Mouse (Mus musculus) stomach, embryonic 14.5 days (tissue): ENCODE measurements around the gene Relt. TPM values are rescaled to one million over a fixed set of nuclear protein-coding genes. Genes with fewer than 3 reads are reported as not detected.

Source experiments
- ATAC-seq: fragments of 200-750 bp; cut with Nextera tagmentation; 2 replicates; pipeline ENCODE4 v1.8.0; 2017; ENCODE audit warnings: low read depth, moderate TSS enrichment; ENCODE audit not compliant: insufficient number of reproducible peaks, insufficient read depth, low FRiP score
- H3K27ac ChIP-seq: fragments of 300-500 bp; sonication (generic); 2 replicates; pipeline ENCODE4 v1.5.1; 2014; ENCODE audit warnings: mild to moderate bottlenecking, low read length, moderate library complexity, mixed read lengths
- H3K27me3 ChIP-seq: fragments of 300-500 bp; sonication (generic); 2 replicates; pipeline ENCODE4 v1.6.1; 2014; ENCODE audit warnings: low read length, control low read depth, mixed read lengths; ENCODE audit not compliant: control insufficient read depth, insufficient read depth
- H3K36me3 ChIP-seq: fragments of 300-500 bp; sonication (generic); 2 replicates; pipeline ENCODE4 v1.6.1; 2014; ENCODE audit warnings: mild to moderate bottlenecking, control low read depth, low read length, moderate library complexity, mixed read lengths; ENCODE audit not compliant: control insufficient read depth, insufficient read depth
- H3K4me1 ChIP-seq: fragments of 300-500 bp; sonication (generic); 2 replicates; pipeline ENCODE4 v1.6.1; 2014; ENCODE audit warnings: low read length, control low read depth, mixed read lengths; ENCODE audit not compliant: control insufficient read depth, insufficient read depth
- H3K4me2 ChIP-seq: fragments of 300-500 bp; sonication (generic); replicated peaks from 2 replicates; pipeline ENCODE4 v1.6.1; 2014; ENCODE audit warnings: low read depth, low read length, control low read depth
- H3K4me3 ChIP-seq: fragments of 300-500 bp; sonication (generic); 2 replicates; pipeline ENCODE4 v1.5.1; 2014; ENCODE audit warnings: low read depth, low read length, control low read depth
- H3K9ac ChIP-seq: fragments of 300-500 bp; sonication (generic); replicated peaks from 2 replicates; pipeline ENCODE4 v1.6.1; 2014; ENCODE audit warnings: low read depth, mild to moderate bottlenecking, control low read depth, low read length, moderate library complexity, mixed read lengths
- H3K9me3 ChIP-seq: fragments of 300-500 bp; sonication (generic); 2 replicates; pipeline ENCODE4 v1.6.1; 2016; ENCODE audit warnings: low read depth, low read length, control low read depth; ENCODE audit not compliant: control insufficient read depth
- WGBS: fragments of 180-500 bp; shearing (Covaris S2); extraction: QIAGEN DNeasy Blood & Tissue Kit; methylation state at CpG from one replicate; pipeline ENCODE4 v1.1.7; 2014; 5-methylcytosine and 5-hydroxymethylcytosine counted together
- polyA plus RNA-seq: library from polyadenylated mRNA; unstranded; fragments of >200 nt; fragmentation: Nextera tagmentation; extraction: Ambion mirVana; gene quantifications from 2 replicates; pipeline ENCODE4 v1.2.1, GENCODE M21; 2014

Gene Relt
- polyA plus RNA-seq, 1 experiment from 2014 or later = 2.5 TPM

DNA sequence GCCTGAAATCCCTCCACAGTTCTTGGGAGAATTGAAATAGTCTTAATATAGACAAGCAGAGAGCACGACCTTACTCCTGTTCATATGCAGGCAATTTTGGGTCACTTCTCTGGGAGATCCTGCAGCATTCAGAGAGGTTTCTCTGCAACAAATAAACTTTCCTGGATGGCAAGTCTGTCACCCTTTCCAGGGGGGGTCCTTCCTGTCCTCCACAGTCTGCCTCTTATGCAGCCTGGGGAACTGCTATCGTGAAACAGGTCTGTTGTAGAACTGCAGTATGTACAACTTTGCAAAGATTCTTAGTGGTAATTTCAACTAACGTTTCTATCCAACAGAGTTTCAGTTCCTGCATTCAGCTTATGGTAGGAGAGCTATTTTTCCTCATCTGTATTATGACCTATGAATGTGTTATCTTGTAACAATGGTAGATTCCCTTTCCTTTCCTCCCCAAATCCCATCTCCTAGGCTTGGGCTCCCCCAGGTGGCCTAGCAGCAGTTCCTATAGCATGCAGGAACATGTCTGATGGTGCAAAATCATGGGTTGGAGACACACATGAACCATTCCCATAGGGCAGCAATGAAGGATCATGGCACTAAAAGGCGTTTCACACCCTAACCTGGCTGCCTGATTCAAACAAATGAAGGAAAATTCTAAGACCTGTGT, 44.7 kb downstream of the Relt start:
- 87% methylated on average over 4 of the region's 4 CpGs for WGBS
- H3K27ac ChIP-seq = no peak overlapping the region
- H3K36me3 ChIP-seq = no peaks in the 10 kb centered on the region
- H3K9ac ChIP-seq = no peak overlapping the region
- H3K9me3 ChIP-seq = no peaks in the 10 kb centered on the region
- ATAC-seq = no peak
- H3K4me2 ChIP-seq = no peak overlapping the region
- no peaks in the 10 kb centered on the region for H3K4me1 ChIP-seq
- no peaks in the 10 kb centered on the region for H3K27me3 ChIP-seq
- no peak overlapping the region for H3K4me3 ChIP-seq

DNA sequence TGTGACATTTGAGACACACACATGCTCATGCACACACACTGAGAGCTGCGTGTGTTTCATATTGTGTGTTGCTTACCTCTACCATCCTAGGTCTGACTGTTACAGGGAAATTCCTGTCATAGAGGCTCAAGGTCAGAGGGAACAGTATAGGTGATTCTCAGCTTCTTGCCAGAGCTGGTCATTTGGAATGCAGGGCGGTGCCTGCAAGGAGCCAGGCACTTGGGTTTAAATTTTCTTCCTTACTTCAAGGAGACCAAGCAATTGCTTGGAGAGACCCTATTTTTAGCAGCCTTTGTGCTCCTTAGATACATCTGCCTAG, 45.8 kb downstream of the Relt start:
- ATAC-seq = no peak
- 82% methylated on average over 2 of the region's 2 CpGs for WGBS
- no peaks in the 10 kb centered on the region for H3K27me3 ChIP-seq
- no peaks in the 10 kb centered on the region for H3K9me3 ChIP-seq
- no peak overlapping the region for H3K27ac ChIP-seq
- H3K9ac ChIP-seq = no peak overlapping the region
- no peak overlapping the region for H3K4me2 ChIP-seq
- no peaks in the 10 kb centered on the region for H3K4me1 ChIP-seq
- H3K36me3 ChIP-seq = no peaks in the 10 kb centered on the region
- H3K4me3 ChIP-seq = no peak overlapping the region

DNA sequence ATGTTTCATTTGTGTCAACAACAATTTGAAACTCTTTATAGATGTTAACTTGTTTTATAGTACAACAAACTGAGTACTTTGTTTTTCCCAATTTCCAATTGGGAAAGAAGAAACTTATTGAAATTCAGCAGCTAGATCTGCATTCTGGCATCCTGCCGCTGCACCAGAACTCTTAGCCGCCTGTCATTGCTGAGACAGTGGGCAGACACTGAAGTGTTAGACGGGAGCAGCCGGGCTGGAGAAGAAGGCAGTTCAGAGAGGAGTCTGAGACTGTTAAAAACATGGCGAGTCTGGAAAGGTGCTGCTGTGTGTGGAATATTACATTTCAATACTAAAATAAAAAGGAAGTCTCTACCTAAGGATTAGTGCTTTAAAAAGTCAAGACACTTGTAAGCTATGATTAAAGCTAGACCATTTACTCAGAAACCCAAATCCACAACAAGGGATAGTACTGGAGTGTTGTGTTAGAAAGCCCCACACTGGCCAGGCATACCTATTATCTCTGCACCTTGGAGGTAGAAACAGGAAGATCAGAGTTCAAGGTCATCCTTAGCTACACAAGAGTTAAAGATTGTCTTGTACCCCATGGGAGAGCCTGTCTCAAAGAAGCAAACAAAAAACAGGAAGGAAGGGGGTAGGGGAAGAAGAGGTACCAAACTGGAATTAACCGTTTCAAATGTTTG, 46.3 kb downstream of the Relt start:
- H3K27me3 ChIP-seq = no peaks in the 10 kb centered on the region
- H3K36me3 ChIP-seq = no peaks in the 10 kb centered on the region
- WGBS = 68% methylated on average over 6 of the region's 6 CpGs
- no peak overlapping the region for H3K9ac ChIP-seq
- no peak for ATAC-seq
- H3K9me3 ChIP-seq = no peaks in the 10 kb centered on the region
- no peaks in the 10 kb centered on the region for H3K4me1 ChIP-seq
- no peak overlapping the region for H3K27ac ChIP-seq
- H3K4me2 ChIP-seq = no peak overlapping the region
- no peak overlapping the region for H3K4me3 ChIP-seq

DNA sequence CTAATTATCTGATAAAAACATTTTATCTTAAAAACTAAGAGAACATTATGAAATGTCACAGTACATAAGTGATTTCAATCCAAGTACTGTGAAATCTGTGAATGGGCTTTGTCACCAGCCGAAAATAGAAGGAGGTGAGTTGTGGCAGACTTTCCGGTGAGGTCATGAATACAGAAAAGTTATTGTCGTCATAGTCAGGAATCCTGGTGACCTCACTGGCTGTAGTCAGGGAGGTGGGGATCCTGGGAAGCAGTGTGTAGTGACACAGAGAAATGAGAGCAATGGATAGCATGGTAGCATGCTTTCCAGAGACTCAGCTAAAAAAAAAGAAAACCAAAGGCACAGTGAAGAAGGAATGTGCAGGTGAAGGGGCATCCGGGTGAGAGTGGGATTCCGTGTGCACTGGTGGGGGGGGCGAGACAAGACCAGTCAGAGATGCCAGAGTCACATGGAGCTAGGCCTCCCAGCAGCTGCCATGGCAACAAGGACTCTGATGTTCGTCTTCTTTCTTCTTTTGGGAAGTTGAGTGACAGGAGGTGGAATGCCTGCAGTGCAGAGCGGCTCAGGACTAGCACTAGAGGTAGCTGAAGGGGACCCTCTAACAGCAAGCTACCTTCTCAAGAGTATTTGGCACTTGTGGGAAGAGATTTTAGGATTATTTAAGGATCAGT, 47.2 kb downstream of the Relt start:
- no peaks in the 10 kb centered on the region for H3K36me3 ChIP-seq
- H3K9me3 ChIP-seq = no peaks in the 10 kb centered on the region
- H3K4me1 ChIP-seq = no peaks in the 10 kb centered on the region
- H3K27me3 ChIP-seq = no peaks in the 10 kb centered on the region
- 59% methylated on average over 8 of the region's 8 CpGs for WGBS
- H3K27ac ChIP-seq = no peak overlapping the region
- ATAC-seq = no peak
- no peak overlapping the region for H3K4me2 ChIP-seq
- no peak overlapping the region for H3K9ac ChIP-seq
- H3K4me3 ChIP-seq = no peak overlapping the region

DNA sequence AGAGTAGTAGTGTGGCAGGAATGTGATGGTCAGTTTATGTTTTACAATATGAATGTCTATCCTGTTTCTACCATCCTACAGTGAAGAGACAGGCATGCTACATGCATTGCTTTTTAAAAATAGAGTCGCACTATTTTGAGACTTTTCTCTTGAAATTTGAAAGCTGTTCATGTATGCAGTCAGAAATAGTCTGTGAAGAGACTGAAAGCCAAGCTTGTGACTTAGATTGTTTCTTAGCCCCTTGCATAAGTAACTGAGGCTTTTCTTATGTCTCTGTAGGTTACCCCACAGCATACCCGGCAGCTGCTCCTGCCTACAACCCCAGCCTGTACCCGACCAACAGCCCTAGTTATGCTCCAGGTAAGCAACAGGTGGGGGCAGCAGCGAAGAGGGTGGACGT, 50.6 kb downstream of the Relt start:
- Histone ChIP-seq H3K4me3 (no peak overlapping the region), H3K36me3 (no peaks in the 10 kb centered on the region), H3K9ac (no peak overlapping the region), H3K27ac (no peak overlapping the region), H3K4me1 (no peaks in the 10 kb centered on the region), H3K27me3 (no peaks in the 10 kb centered on the region), H3K4me2 (no peak overlapping the region), H3K9me3 (no peaks in the 10 kb centered on the region)
- no peak for ATAC-seq
- 88% methylated on average over 5 of the region's 5 CpGs for WGBS

DNA sequence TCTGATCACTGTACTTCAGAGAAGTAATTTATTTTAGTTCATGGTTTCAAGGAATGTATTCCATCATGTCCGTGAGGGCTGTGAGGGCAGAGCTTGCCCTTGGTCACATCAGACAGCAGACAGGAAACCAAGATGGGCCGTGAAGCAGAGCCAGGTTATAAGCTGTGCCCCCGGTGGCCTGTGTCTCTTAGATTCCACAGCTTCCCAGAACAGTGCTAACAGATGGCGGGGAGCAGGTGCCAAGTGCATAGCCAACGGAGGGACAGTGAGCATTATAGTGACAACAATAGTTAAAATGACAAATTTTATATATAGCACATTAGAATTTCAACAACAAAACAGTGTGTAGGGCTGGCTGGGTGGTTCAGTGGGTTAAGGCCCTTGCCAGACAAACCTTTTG, 51.3 kb downstream of the Relt start:
- Histone ChIP-seq H3K9me3 (no peaks in the 10 kb centered on the region), H3K27ac (no peak overlapping the region), H3K4me2 (no peak overlapping the region), H3K36me3 (no peaks in the 10 kb centered on the region), H3K9ac (no peak overlapping the region), H3K4me1 (no peaks in the 10 kb centered on the region), H3K27me3 (no peaks in the 10 kb centered on the region), H3K4me3 (no peak overlapping the region)
- 82% methylated on average over 5 of the region's 5 CpGs for WGBS
- no peak for ATAC-seq

DNA sequence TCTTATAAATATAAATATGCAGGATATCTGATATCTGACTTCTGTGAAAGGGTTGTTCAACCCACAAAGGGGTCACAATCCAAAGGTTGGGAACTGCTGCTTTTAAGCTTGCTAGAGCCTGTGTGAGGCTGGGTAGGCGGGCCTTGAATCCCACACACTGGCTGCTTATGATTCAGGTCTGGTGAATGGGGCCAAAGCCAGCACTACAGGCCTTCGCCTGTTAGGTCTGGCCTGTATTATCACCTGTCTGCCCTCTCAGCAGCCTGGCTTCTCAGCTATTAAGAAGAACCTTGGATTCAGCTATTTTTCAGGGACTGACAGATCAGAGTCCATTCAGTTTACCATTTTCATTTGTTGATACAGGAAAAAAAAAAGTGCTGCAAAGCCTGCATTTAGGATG, 57.9 kb downstream of the Relt start:
- H3K4me2 ChIP-seq = no peak overlapping the region
- no peak overlapping the region for H3K4me3 ChIP-seq
- H3K9ac ChIP-seq = no peak overlapping the region
- H3K36me3 ChIP-seq = no peaks in the 10 kb centered on the region
- H3K27ac ChIP-seq = no peak overlapping the region
- H3K4me1 ChIP-seq = no peaks in the 10 kb centered on the region
- H3K27me3 ChIP-seq = no peaks in the 10 kb centered on the region
- ATAC-seq = no peak
- WGBS = 77% methylated on average over 2 of the region's 2 CpGs
- no peaks in the 10 kb centered on the region for H3K9me3 ChIP-seq

DNA sequence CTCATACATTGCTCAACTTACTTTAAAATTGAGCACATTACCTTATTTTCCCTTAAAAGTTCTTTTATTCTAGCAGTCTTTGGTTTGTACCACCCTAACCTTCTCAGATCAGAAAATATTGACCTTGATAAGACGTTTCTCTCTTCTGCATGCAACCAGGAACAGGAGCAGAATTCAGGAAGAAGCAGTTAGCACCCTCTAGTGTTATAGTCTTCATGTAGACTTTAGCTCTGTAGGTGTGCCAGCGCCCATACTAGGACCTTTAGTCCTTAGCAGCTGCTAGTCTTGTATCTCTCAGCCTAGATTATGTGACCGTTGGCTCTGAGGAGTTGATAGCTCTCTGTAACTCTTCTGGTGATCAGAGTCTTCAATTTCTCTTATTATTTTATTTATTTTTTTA, 64.4 kb downstream of the Relt start:
- Histone ChIP-seq H3K4me2 (no peak overlapping the region), H3K9me3 (no peaks in the 10 kb centered on the region), H3K4me1 (no peaks in the 10 kb centered on the region), H3K27ac (no peak overlapping the region), H3K36me3 (no peaks in the 10 kb centered on the region), H3K9ac (no peak overlapping the region), H3K4me3 (no peak overlapping the region), H3K27me3 (no peaks in the 10 kb centered on the region)
- no peak for ATAC-seq
- 55% methylated on average over 3 of the region's 3 CpGs for WGBS
